Mouse (Mus musculus) layer of hippocampus, postnatal 25 days (tissue): Measurements from ENCODE around the gene Gng3. TPM values are rescaled to one million over a fixed set of nuclear protein-coding genes. Genes with fewer than 3 reads are reported as not detected.

ENCODE experiments used
- DNase-seq, 2 experiments: peaks; one replicate each; pipeline ENCODE4 v3.0.0; 2022; ENCODE audit warnings: mixed read lengths in 2 of 2, low spot score in 1 of 2; ENCODE audit errors: extremely low spot score in 1 of 2
- microRNA-seq, 2 experiments: library from miRNA; unstranded; fragments of <30 nt; microRNA quantifications; one replicate each; pipeline ENCODE4 v1.2.0; 2021
- total RNA-seq, 2 experiments: library from RNA; stranded (reverse); gene quantifications; 2 replicates each; pipeline ENCODE4 v1.2.3; 2021

The Gng3 gene
- total RNA-seq, 2 experiments from 2014 or later: 188 to 192 TPM

GRCm38 (mm10) chr19:8817001-8817400 is 22.0 kb downstream of the Gng3 start:
- DNase-seq: no peak

GRCm38 (mm10) chr19:8815812-8816211 is 23.2 kb downstream of the Gng3 start:
- no peak for DNase-seq

- DNase-seq: no peak
Observed at GRCm38 (mm10) chr19:8806810-8807209, 32.2 kb downstream of the Gng3 start.

- DNase-seq: no peak
Observed at GRCm38 (mm10) chr19:8803879-8804660, 34.9 kb downstream of the Gng3 start.

- no peak for DNase-seq
Observed at GRCm38 (mm10) chr19:8803204-8803780, 35.7 kb downstream of the Gng3 start.

GRCm38 (mm10) chr19:8802130-8802821 is 36.7 kb downstream of the Gng3 start, which contains the start of gene Zbtb3:
Gene Zbtb3 (plus strand): TSS chr19:8802555.
- DNase-seq: peak; percentile 66 to 81

- DNase-seq: no peak
Observed at GRCm38 (mm10) chr19:8798947-8799315, 40.1 kb downstream of the Gng3 start.

GRCm38 (mm10) chr19:8798264-8798946 is 40.6 kb downstream of the Gng3 start, which contains the start of gene Polr2g:
Gene Polr2g (minus strand): TSS chr19:8798577.
- DNase-seq: peak; percentile 74 to 76

GRCm38 (mm10) chr19:8790171-8790570 is 48.8 kb downstream of the Gng3 start:
- no peak for DNase-seq

- no peak for DNase-seq
Observed at GRCm38 (mm10) chr19:8789171-8789570, 49.8 kb downstream of the Gng3 start.

- no peak for DNase-seq
Observed at GRCm38 (mm10) chr19:8788521-8788920, 50.5 kb downstream of the Gng3 start.

Small RNA genes within 50 kb of the gene (microRNA-seq; reads per million reads assigned to microRNA genes)
- 0 reads per million in 2 experiments for gene Mir5136

Other genes starting within 250 kb of the Gng3 start
- 10 to 100 TPM in 1 of 2 experiments, 1 to 10 TPM in 1; 9.5 to 12.3 TPM for gene Slc22a8, start 247.9 kb downstream of the Gng3 start, total RNA-seq
- 1 to 10 TPM; 1.5 to 1.6 TPM for gene Slc22a6, start 221.2 kb downstream of the Gng3 start, total RNA-seq
- gene Chrm1, start 175.4 kb downstream of the Gng3 start, total RNA-seq: 100 to 1,000 TPM; 188 to 200 TPM
- 100 to 1,000 TPM; 155 to 170 TPM for gene Slc3a2, start 115.8 kb downstream of the Gng3 start, total RNA-seq
- gene Wdr74, start 103.4 kb downstream of the Gng3 start, total RNA-seq: 10 to 100 TPM; 43.9 to 53.6 TPM
- gene 1700092M07Rik, start 98.5 kb downstream of the Gng3 start, total RNA-seq: 1 to 10 TPM in 1 of 2 experiments, not detected in 1; 1.5 TPM
- 10 to 100 TPM; 59.9 to 70.7 TPM for gene Stx5a, start 97.8 kb downstream of the Gng3 start, total RNA-seq
- gene Nxf1, start 82.1 kb downstream of the Gng3 start, total RNA-seq: 10 to 100 TPM; 75.4 to 95.3 TPM
- 100 to 1,000 TPM in 1 of 2 experiments, 10 to 100 TPM in 1; 92.1 to 101 TPM for gene Tmem223, start 68.2 kb downstream of the Gng3 start, total RNA-seq
- 10 to 100 TPM in 1 of 2 experiments, 1 to 10 TPM in 1; 8.5 to 10.1 TPM for gene Tmem179b, start 64.7 kb downstream of the Gng3 start, total RNA-seq
- 10 to 100 TPM; 13.8 to 14.1 TPM for gene Taf6l, start 52.8 kb downstream of the Gng3 start, total RNA-seq
- 100 to 1,000 TPM; 112 to 130 TPM for gene Polr2g, start 40.6 kb downstream of the Gng3 start, total RNA-seq
- 1 to 10 TPM; 6.4 to 6.6 TPM for gene Zbtb3, start 36.6 kb downstream of the Gng3 start, total RNA-seq
- 10 to 100 TPM; 35.3 to 36.4 TPM for gene Ttc9c, start 19.9 kb downstream of the Gng3 start, total RNA-seq
- 100 to 1,000 TPM; 109 to 120 TPM for gene Hnrnpul2, start 19.2 kb downstream of the Gng3 start, total RNA-seq
- 1 to 10 TPM in 1 of 2 experiments, not detected in 1; 4.5 TPM for gene AC129217.1, start 9.4 kb downstream of the Gng3 start, total RNA-seq
- 100 to 1,000 TPM; 103 to 111 TPM for gene Bscl2, start 1.7 kb downstream of the Gng3 start, total RNA-seq
- gene Lrrn4cl, start 11.6 kb upstream of the Gng3 start, total RNA-seq: under 1 TPM; 0.28 to 0.47 TPM
- gene Ubxn1, start 32.3 kb upstream of the Gng3 start, total RNA-seq: 10 to 100 TPM; 92.2 to 98.9 TPM
- gene Uqcc3, start 41.7 kb upstream of the Gng3 start, total RNA-seq: 10 to 100 TPM; 31.2 to 36.4 TPM
- 10 to 100 TPM; 10.1 to 16.2 TPM for gene Lbhd1, start 44.5 kb upstream of the Gng3 start, total RNA-seq
- gene Gm49403, start 44.7 kb upstream of the Gng3 start, total RNA-seq: not detected
- 10 to 100 TPM; 22.0 to 25.7 TPM for gene 1810009A15Rik, start 49.7 kb upstream of the Gng3 start, total RNA-seq
- 1 to 10 TPM; 1.6 to 2.2 TPM for gene Gm49416, start 49.7 kb upstream of the Gng3 start, total RNA-seq
- 10 to 100 TPM; 26.1 to 27.0 TPM for gene Ints5, start 53.8 kb upstream of the Gng3 start, total RNA-seq
- gene Ganab, start 58.9 kb upstream of the Gng3 start, total RNA-seq: 100 to 1,000 TPM; 116 to 122 TPM
- gene B3gat3, start 81.2 kb upstream of the Gng3 start, total RNA-seq: 100 to 1,000 TPM; 169 to 172 TPM
- 1 to 10 TPM; 4.8 to 6.4 TPM for gene Rom1, start 90.2 kb upstream of the Gng3 start, total RNA-seq
- 10 to 100 TPM in 1 of 2 experiments, 1 to 10 TPM in 1; 9.1 to 11.1 TPM for gene Eml3, start 90.4 kb upstream of the Gng3 start, total RNA-seq
- 10 to 100 TPM; 51.2 to 58.4 TPM for gene Mta2, start 102.7 kb upstream of the Gng3 start, total RNA-seq
- 10 to 100 TPM; 19.4 to 20.1 TPM for gene Tut1, start 114.7 kb upstream of the Gng3 start, total RNA-seq
- gene Eef1g, start 127.8 kb upstream of the Gng3 start, total RNA-seq: 100 to 1,000 TPM; 215 to 256 TPM
- 10 to 100 TPM; 14.7 to 15.7 TPM for gene Ahnak, start 150.1 kb upstream of the Gng3 start, total RNA-seq
- gene Scgb1a1, start 248.8 kb upstream of the Gng3 start, total RNA-seq: not detected